Mouse (Mus musculus) erythroblast, embryonic 14.5 days (primary cell): ENCODE measurements around the gene Gm17949. TPM values are rescaled to one million over a fixed set of nuclear protein-coding genes. Genes with fewer than 3 reads are reported as not detected.

Experiments used
- H3K27me3 ChIP-seq: 2 replicates; pipeline ENCODE4 v1.6.1; 2012; ENCODE audit warnings: inconsistent platforms; ENCODE audit not compliant: control insufficient read depth
- H3K36me3 ChIP-seq: 2 replicates; pipeline ENCODE4 v1.6.1; 2012; ENCODE audit warnings: mild to moderate bottlenecking, inconsistent platforms; ENCODE audit not compliant: control insufficient read depth
- H3K4me1 ChIP-seq: 2 replicates; pipeline ENCODE4 v1.6.1; 2012; ENCODE audit warnings: inconsistent platforms; ENCODE audit not compliant: control insufficient read depth
- H3K4me3 ChIP-seq: replicated peaks from 2 replicates; pipeline ENCODE3; 2012; ENCODE audit warnings: moderate library complexity, mild to moderate bottlenecking, inconsistent platforms
- H3K9me3 ChIP-seq: 2 replicates; pipeline ENCODE4 v1.6.1; 2012; ENCODE audit warnings: low read length, inconsistent platforms, mixed read lengths; ENCODE audit not compliant: control insufficient read depth
- GATA1 ChIP-seq: IDR thresholded peaks from 2 replicates; pipeline ENCODE4 v1.6.1; 2012; ENCODE audit warnings: low read length, inconsistent platforms, mixed read lengths
- TAL1 ChIP-seq: IDR thresholded peaks from 3 replicates; pipeline ENCODE4 v1.6.1; 2012; ENCODE audit warnings: low read length, inconsistent platforms, mixed read lengths
- polyA plus RNA-seq: library from polyadenylated mRNA; stranded (reverse); fragments of >175 nt; gene quantifications from 2 replicates; pipeline ENCODE4 v1.2.3, GENCODE M21; 2012

The Gm17949 gene
- polyA plus RNA-seq, 1 experiment = not detected

GRCm38 (mm10) chr17:57056246-57056645, 45.0 kb downstream of the Gm17949 start:
- Histone ChIP-seq H3K9me3 (no peaks in the 10 kb centered on the region), H3K4me1 (peaks cover 20% of the 10 kb centered on the region), H3K27me3 (peaks cover 37% of the 10 kb centered on the region), H3K4me3 (no peak overlapping the region), H3K36me3 (peaks cover 10% of the 10 kb centered on the region; the same call in 1 of the 2 replicates)
- TF ChIP-seq TAL1 (no peak), GATA1 (no peak)

GRCm38 (mm10) chr17:57058891-57059485, 47.7 kb downstream of the Gm17949 start, which contains the start of gene Crb3:
Gene Crb3 (plus strand): TSS chr17:57059105.
- H3K36me3 ChIP-seq = peaks cover 3% of the 10 kb centered on the region; the same call in 1 of the 2 replicates
- no peak for TF ChIP-seq TAL1
- no peak for TF ChIP-seq GATA1
- H3K4me1 ChIP-seq = peaks cover 30% of the 10 kb centered on the region
- no peaks in the 10 kb centered on the region; the same call in 1 of the 2 replicates for H3K9me3 ChIP-seq
- peak within 1 kb of the TSS; percentile 63 for H3K4me3 ChIP-seq
- H3K27me3 ChIP-seq = peaks cover 62% of the 10 kb centered on the region

- peak within 1 kb of the TSS; percentile 63 for H3K4me3 ChIP-seq
- H3K4me1 ChIP-seq = peaks cover 30% of the 10 kb centered on the region
- H3K27me3 ChIP-seq = peaks cover 67% of the 10 kb centered on the region
- H3K9me3 ChIP-seq = no peaks in the 10 kb centered on the region; the same call in 1 of the 2 replicates
- peaks cover 3% of the 10 kb centered on the region; the same call in 1 of the 2 replicates for H3K36me3 ChIP-seq
- TF ChIP-seq TAL1 (no peak), GATA1 (no peak)
Observed at GRCm38 (mm10) chr17:57059486-57059977, 48.3 kb downstream of the Gm17949 start, which contains the start of gene Slc25a23. Gene Slc25a23 (minus strand): TSS chr17:57059863.

GRCm38 (mm10) chr17:57060231-57060801, 49.0 kb downstream of the Gm17949 start:
- Histone ChIP-seq H3K36me3 (peaks cover 2% of the 10 kb centered on the region; the same call in 1 of the 2 replicates), H3K27me3 (peaks cover 74% of the 10 kb centered on the region), H3K9me3 (no peaks in the 10 kb centered on the region; the same call in 1 of the 2 replicates), H3K4me1 (peaks cover 32% of the 10 kb centered on the region), H3K4me3 (peak overlapping the region; percentile 63)
- TF ChIP-seq TAL1 = no peak
- peak; percentile 63 for TF ChIP-seq GATA1

GRCm38 (mm10) chr17:57061069-57061468, 49.8 kb downstream of the Gm17949 start:
- Histone ChIP-seq H3K27me3 (peaks cover 76% of the 10 kb centered on the region), H3K36me3 (peaks cover 3% of the 10 kb centered on the region; the same call in 1 of the 2 replicates), H3K4me1 (peaks cover 34% of the 10 kb centered on the region), H3K4me3 (no peak overlapping the region), H3K9me3 (no peaks in the 10 kb centered on the region; the same call in 1 of the 2 replicates)
- TF ChIP-seq TAL1 = no peak
- no peak for TF ChIP-seq GATA1

GRCm38 (mm10) chr17:57062011-57062521, 50.8 kb downstream of the Gm17949 start:
- Histone ChIP-seq H3K9me3 (no peaks in the 10 kb centered on the region; the same call in 1 of the 2 replicates), H3K4me3 (peak overlapping the region; percentile 48), H3K4me1 (peaks cover 44% of the 10 kb centered on the region), H3K27me3 (peaks cover 78% of the 10 kb centered on the region), H3K36me3 (peaks cover 3% of the 10 kb centered on the region; the same call in 1 of the 2 replicates)
- TF ChIP-seq GATA1 = no peak

GRCm38 (mm10) chr17:57062548-57062947, 51.3 kb downstream of the Gm17949 start:
- Histone ChIP-seq H3K36me3 (peaks cover 3% of the 10 kb centered on the region; the same call in 1 of the 2 replicates), H3K4me3 (peak overlapping the region; percentile 48), H3K27me3 (peaks cover 79% of the 10 kb centered on the region), H3K4me1 (peaks cover 49% of the 10 kb centered on the region), H3K9me3 (no peaks in the 10 kb centered on the region; the same call in 1 of the 2 replicates)
- TF ChIP-seq TAL1 (no peak), GATA1 (no peak)

- H3K9me3 ChIP-seq = no peaks in the 10 kb centered on the region; the same call in 1 of the 2 replicates
- no peak overlapping the region for H3K4me3 ChIP-seq
- H3K27me3 ChIP-seq = peaks cover 76% of the 10 kb centered on the region
- H3K4me1 ChIP-seq = peaks cover 49% of the 10 kb centered on the region
- TF ChIP-seq TAL1 (no peak), GATA1 (no peak)
- peaks cover 3% of the 10 kb centered on the region; the same call in 1 of the 2 replicates for H3K36me3 ChIP-seq
Observed at GRCm38 (mm10) chr17:57063031-57063430, 51.8 kb downstream of the Gm17949 start.

GRCm38 (mm10) chr17:57066908-57067307, 55.6 kb downstream of the Gm17949 start:
- Histone ChIP-seq H3K4me1 (peaks cover 26% of the 10 kb centered on the region), H3K27me3 (peaks cover 38% of the 10 kb centered on the region), H3K9me3 (no peaks in the 10 kb centered on the region; the same call in 1 of the 2 replicates), H3K4me3 (no peak overlapping the region), H3K36me3 (peaks cover 3% of the 10 kb centered on the region; the same call in 1 of the 2 replicates)
- no peak for TF ChIP-seq TAL1
- TF ChIP-seq GATA1 = no peak
